Mouse (Mus musculus) forebrain, embryonic 11.5 days (tissue): ENCODE data around the gene Klrc3. TPM values are rescaled to one million over a fixed set of nuclear protein-coding genes. Genes with fewer than 3 reads are reported as not detected.
"Not testable (repeated sequence)": the region's sequence is repeated elsewhere in the genome, so short reads cannot be mapped to it uniquely, and the experiment has no call there.

Source experiments
- ATAC-seq: fragments of 200-750 bp; cut with Nextera tagmentation; replicated peaks from 2 replicates; pipeline ENCODE4 v1.8.0; 2017; ENCODE audit warnings: moderate TSS enrichment; ENCODE audit not compliant: low FRiP score
- DNase-seq: peaks from one replicate; pipeline ENCODE4 v3.0.0-alpha.2; 2017; ENCODE audit warnings: low spot score
- H3K27ac ChIP-seq: fragments of 300-500 bp; sonication (generic); 2 replicates; pipeline ENCODE4 v1.5.1; 2014; ENCODE audit warnings: low read depth, low read length
- H3K27me3 ChIP-seq: fragments of 300-500 bp; sonication (generic); 2 replicates; pipeline ENCODE4 v1.6.1; 2014; ENCODE audit warnings: mild to moderate bottlenecking, low read length, mixed read lengths; ENCODE audit not compliant: control insufficient read depth, insufficient read depth
- H3K36me3 ChIP-seq: fragments of 300-500 bp; sonication (generic); 2 replicates; pipeline ENCODE4 v1.6.1; 2014; ENCODE audit warnings: mild to moderate bottlenecking, low read length, moderate library complexity, mixed read lengths; ENCODE audit not compliant: control insufficient read depth, insufficient read depth
- H3K4me1 ChIP-seq: fragments of 300-500 bp; sonication (generic); replicated peaks from 2 replicates; pipeline ENCODE4 v1.6.1; 2014; ENCODE audit warnings: low read length, mixed read lengths; ENCODE audit not compliant: control insufficient read depth, insufficient read depth
- H3K4me2 ChIP-seq: fragments of 300-500 bp; sonication (generic); 2 replicates; pipeline ENCODE4 v1.6.1; 2014; ENCODE audit warnings: low read depth, mild to moderate bottlenecking, low read length, moderate library complexity, mixed read lengths; ENCODE audit not compliant: severe bottlenecking
- H3K4me3 ChIP-seq: fragments of 300-500 bp; sonication (generic); 2 replicates; pipeline ENCODE4 v1.5.1; 2014; ENCODE audit warnings: low read depth, low read length
- H3K9ac ChIP-seq: fragments of 300-500 bp; sonication (generic); 2 replicates; pipeline ENCODE4 v1.6.1; 2014; ENCODE audit warnings: low read length
- H3K9me3 ChIP-seq: fragments of 300-500 bp; sonication (generic); 2 replicates; pipeline ENCODE4 v1.6.1; 2016; ENCODE audit warnings: low read length, mixed read lengths; ENCODE audit not compliant: control insufficient read depth
- WGBS: fragments of 180-500 bp; shearing (Covaris S2); extraction: QIAGEN DNeasy Blood & Tissue Kit; methylation state at CpG from one replicate; pipeline ENCODE4 v1.1.7; 2014; 5-methylcytosine and 5-hydroxymethylcytosine counted together
- polyA plus RNA-seq: library from polyadenylated mRNA; unstranded; fragments of >200 nt; fragmentation: Nextera tagmentation; extraction: Ambion mirVana; gene quantifications from 2 replicates; pipeline ENCODE4 v1.2.1, GENCODE M21; 2014

Gene Klrc3
- polyA plus RNA-seq: not detected in 2 replicates

GRCm38 (mm10) chr6:129643237-129643636 lies at the start of gene Klrc3:
Klrc3 (minus strand) TSS chr6:129643337.
- ATAC-seq, H3K4me2 ChIP-seq, H3K9ac ChIP-seq, H3K4me1 ChIP-seq, DNase-seq, H3K27ac ChIP-seq, H3K9me3 ChIP-seq, H3K36me3 ChIP-seq, H3K27me3 ChIP-seq, H3K4me3 ChIP-seq: not testable (repeated sequence)
- 86% methylated on average over 3 of the region's 3 CpGs for WGBS

GRCm38 (mm10) chr6:129691436-129691835 lies 48.3 kb upstream of the Klrc3 start:
- H3K27me3 ChIP-seq, H3K9me3 ChIP-seq, H3K4me1 ChIP-seq, DNase-seq, H3K4me2 ChIP-seq, H3K9ac ChIP-seq, H3K4me3 ChIP-seq, H3K36me3 ChIP-seq, H3K27ac ChIP-seq, ATAC-seq: not testable (repeated sequence)
- 83% methylated on average over 10 of the region's 10 CpGs for WGBS

GRCm38 (mm10) chr6:129680379-129680778 lies 37.2 kb upstream of the Klrc3 start:
- H3K4me1 ChIP-seq: no peaks in the 10 kb centered on the region
- no peak overlapping the region for H3K4me2 ChIP-seq
- 89% methylated on average over 1 of the region's 1 CpGs for WGBS
- H3K27ac ChIP-seq: no peak overlapping the region
- ATAC-seq (no peak), DNase-seq (no peak)
- H3K4me3 ChIP-seq: no peak overlapping the region
- H3K9ac ChIP-seq: no peak overlapping the region
- H3K27me3 ChIP-seq: no peaks in the 10 kb centered on the region
- H3K9me3 ChIP-seq: no peaks in the 10 kb centered on the region
- no peaks in the 10 kb centered on the region for H3K36me3 ChIP-seq

GRCm38 (mm10) chr6:129678873-129679272 lies 35.7 kb upstream of the Klrc3 start, which contains the start of gene Klrc1:
Klrc1 (minus strand) TSS chr6:129678973.
- no peak within 1 kb of the TSS for H3K4me3 ChIP-seq
- DNase-seq (no peak), ATAC-seq (no peak)
- H3K4me1 ChIP-seq: no peaks in the 10 kb centered on the region
- 88% methylated on average over 3 of the region's 3 CpGs for WGBS
- no peak within 1 kb of the TSS for H3K27ac ChIP-seq
- no peak within 1 kb of the TSS for H3K9ac ChIP-seq
- no peaks in the 10 kb centered on the region for H3K27me3 ChIP-seq
- no peaks in the 10 kb centered on the region for H3K36me3 ChIP-seq
- H3K9me3 ChIP-seq: no peaks in the 10 kb centered on the region
- no peak within 1 kb of the TSS for H3K4me2 ChIP-seq

GRCm38 (mm10) chr6:129661301-129661700 lies 18.2 kb upstream of the Klrc3 start:
- WGBS: no CpG with 5 or more reads among the region's 3 CpGs

GRCm38 (mm10) chr6:129660589-129660988 lies 17.5 kb upstream of the Klrc3 start, which contains the start of gene Klrc2:
Klrc2 (minus strand) TSS chr6:129660689.
- not testable (repeated sequence) for H3K36me3 ChIP-seq, H3K4me3 ChIP-seq, DNase-seq, ATAC-seq, H3K27ac ChIP-seq, H3K9me3 ChIP-seq, H3K4me1 ChIP-seq, H3K4me2 ChIP-seq, H3K9ac ChIP-seq, H3K27me3 ChIP-seq
- 83% methylated on average over 4 of the region's 4 CpGs for WGBS

More at GRCm38 (mm10) chr6:129661301-129661700, 18.2 kb upstream of the Klrc3 start:
- not testable (repeated sequence) for ATAC-seq, DNase-seq, H3K27ac ChIP-seq, H3K4me3 ChIP-seq, H3K4me2 ChIP-seq, H3K9ac ChIP-seq, H3K4me1 ChIP-seq, H3K36me3 ChIP-seq, H3K9me3 ChIP-seq, H3K27me3 ChIP-seq

GRCm38 (mm10) chr6:129644054-129644453 lies 917 bp upstream of the Klrc3 start:
- not testable (repeated sequence) for H3K4me3 ChIP-seq, H3K27ac ChIP-seq, H3K4me1 ChIP-seq, H3K9ac ChIP-seq, H3K36me3 ChIP-seq, H3K27me3 ChIP-seq, DNase-seq, H3K9me3 ChIP-seq, H3K4me2 ChIP-seq, ATAC-seq
- 92% methylated on average over 1 of the region's 3 CpGs for WGBS

- WGBS: 86% methylated on average over 2 of the region's 2 CpGs
These were observed 12.1 kb downstream of the Klrc3 start for GRCm38 (mm10) chr6:129631046-129631445.

GRCm38 (mm10) chr6:129623735-129624134 lies 19.4 kb downstream of the Klrc3 start, which contains the start of gene Klrk1:
Klrk1 (minus strand) TSS chr6:129623864.
- Histone ChIP-seq H3K27ac (no peak within 1 kb of the TSS), H3K4me1 (no peaks in the 10 kb centered on the region), H3K36me3 (no peaks in the 10 kb centered on the region), H3K27me3 (no peaks in the 10 kb centered on the region), H3K9me3 (no peaks in the 10 kb centered on the region), H3K4me3 (no peak within 1 kb of the TSS), H3K9ac (no peak within 1 kb of the TSS), H3K4me2 (no peak within 1 kb of the TSS)
- DNase-seq (no peak), ATAC-seq (no peak)
- WGBS: 83% methylated on average over 4 of the region's 4 CpGs

More at GRCm38 (mm10) chr6:129631046-129631445, 12.1 kb downstream of the Klrc3 start:
- not testable (repeated sequence) for H3K4me1 ChIP-seq, H3K4me2 ChIP-seq, ATAC-seq, H3K36me3 ChIP-seq, H3K27ac ChIP-seq, H3K4me3 ChIP-seq, H3K27me3 ChIP-seq, DNase-seq, H3K9me3 ChIP-seq, H3K9ac ChIP-seq
